Mouse (Mus musculus): ENCODE results near the gene Srsf1. TPM values are rescaled to one million over a fixed set of nuclear protein-coding genes. Genes with fewer than 3 reads are reported as not detected.

The Srsf1 gene
- polyA plus RNA-seq, 1 experiment, result 52.4 TPM

GRCm38 (mm10) chr11:88098787-88099598 is 51.8 kb downstream of the Srsf1 start:
- H3K36me3 ChIP-seq (ENCODE audit: control insufficient read depth, insufficient read depth, low read length), result no peaks in the 10 kb centered on the region
- H3K27ac ChIP-seq (ENCODE audit: insufficient read depth, low read depth, low read length), result peak overlapping the region; percentile 43
- TF ChIP-seq POLR2A (IDR thresholded peaks at IDR 0.05; ENCODE audit: low read depth, low read length) (no peak), CTCF (IDR thresholded peaks at IDR 0.05; ENCODE audit: extremely low read depth, insufficient read length, insufficient replicate concordance, low read depth, low read length) (peak; percentile 34; the same call in 1 of the 2 replicates)
- peak overlapping the region; percentile 78 for H3K4me3 ChIP-seq (ENCODE audit: low read depth, low read length)
- peaks cover 8% of the 10 kb centered on the region for H3K27me3 ChIP-seq (ENCODE audit: control insufficient read depth, insufficient read depth, low read length)
- under 1% methylated on average over 86 of the region's 95 CpGs for WGBS
- peaks cover 9% of the 10 kb centered on the region for H3K4me1 ChIP-seq (ENCODE audit: control insufficient read depth, insufficient read depth, insufficient read length, low read length)

GRCm38 (mm10) chr11:88099599-88100023 is 52.4 kb downstream of the Srsf1 start:
- Histone ChIP-seq H3K27me3 (ENCODE audit: control insufficient read depth, insufficient read depth, low read length) (peaks cover 8% of the 10 kb centered on the region), H3K4me3 (ENCODE audit: low read depth, low read length) (peak overlapping the region; percentile 78), H3K27ac (ENCODE audit: insufficient read depth, low read depth, low read length) (peak overlapping the region; percentile 43), H3K4me1 (ENCODE audit: control insufficient read depth, insufficient read depth, insufficient read length, low read length) (peaks cover 9% of the 10 kb centered on the region), H3K36me3 (ENCODE audit: control insufficient read depth, insufficient read depth, low read length) (no peaks in the 10 kb centered on the region)
- TF ChIP-seq POLR2A (IDR thresholded peaks at IDR 0.05; ENCODE audit: low read depth, low read length), result peak; percentile 38; the same call in 1 of the 2 replicates
- no peak for TF ChIP-seq CTCF (IDR thresholded peaks at IDR 0.05; ENCODE audit: extremely low read depth, insufficient read length, insufficient replicate concordance, low read depth, low read length)
- 3% methylated on average over 36 of the region's 38 CpGs for WGBS

GRCm38 (mm10) chr11:88100170-88100569 is 53.0 kb downstream of the Srsf1 start:
- Histone ChIP-seq H3K4me3 (ENCODE audit: low read depth, low read length) (no peak overlapping the region), H3K27ac (ENCODE audit: insufficient read depth, low read depth, low read length) (no peak overlapping the region), H3K27me3 (ENCODE audit: control insufficient read depth, insufficient read depth, low read length) (peaks cover 8% of the 10 kb centered on the region), H3K4me1 (ENCODE audit: control insufficient read depth, insufficient read depth, insufficient read length, low read length) (peaks cover 9% of the 10 kb centered on the region), H3K36me3 (ENCODE audit: control insufficient read depth, insufficient read depth, low read length) (no peaks in the 10 kb centered on the region)
- WGBS, result 59% methylated on average over 4 of the region's 4 CpGs
- TF ChIP-seq CTCF (IDR thresholded peaks at IDR 0.05; ENCODE audit: extremely low read depth, insufficient read length, insufficient replicate concordance, low read depth, low read length) (no peak), POLR2A (IDR thresholded peaks at IDR 0.05; ENCODE audit: low read depth, low read length) (no peak)

Other genes starting within 250 kb of the Srsf1 start
- 0.20 TPM in 1 of 2 replicates, not detected in the other for gene Lpo, start 219.1 kb upstream of the Srsf1 start, polyA plus RNA-seq (2012; rRNA removed)
- 2.4 and 5.0 TPM in 2 replicates for gene Mks1, start 194.2 kb upstream of the Srsf1 start, polyA plus RNA-seq (2012; rRNA removed)
- 0.08 TPM in 1 of 2 replicates, not detected in the other for gene Epx, start 171.8 kb upstream of the Srsf1 start, polyA plus RNA-seq (2012; rRNA removed)
- not detected in 2 replicates for gene Olfr462, start 155.1 kb upstream of the Srsf1 start, polyA plus RNA-seq (2012; rRNA removed)
- gene Olfr463, start 150.0 kb upstream of the Srsf1 start, polyA plus RNA-seq (2012; rRNA removed), result not detected in 2 replicates
- not detected in 2 replicates for gene Olfr464, start 126.4 kb upstream of the Srsf1 start, polyA plus RNA-seq (2012; rRNA removed)
- gene Dynll2, start 59.8 kb upstream of the Srsf1 start, polyA plus RNA-seq (2012; rRNA removed), result 72.7 and 140 TPM in 2 replicates
- 6.1 and 10.6 TPM in 2 replicates for gene Vezf1, start 20.9 kb downstream of the Srsf1 start, polyA plus RNA-seq (2012; rRNA removed)
- 12.3 and 13.3 TPM in 2 replicates for gene Cuedc1, start 50.7 kb downstream of the Srsf1 start, polyA plus RNA-seq (2012; rRNA removed)
- gene Mrps23, start 157.0 kb downstream of the Srsf1 start, polyA plus RNA-seq (2012; rRNA removed), result 9.4 and 17.5 TPM in 2 replicates
- gene Ccdc182, start 246.7 kb downstream of the Srsf1 start, polyA plus RNA-seq (2012; rRNA removed), result not detected in 2 replicates

Measured in small intestine, adult 2 months (tissue).